Mouse (Mus musculus): ENCODE measurements around the gene P4ha2. TPM values are rescaled to one million over a fixed set of nuclear protein-coding genes. Genes with fewer than 3 reads are reported as not detected.
"Not testable (repeated sequence)": the region's sequence is repeated elsewhere in the genome, so short reads cannot be mapped to it uniquely, and the experiment has no call there.

The P4ha2 gene
- polyA plus RNA-seq, 1 experiment from 2014 or later = 9.7 TPM

DNA sequence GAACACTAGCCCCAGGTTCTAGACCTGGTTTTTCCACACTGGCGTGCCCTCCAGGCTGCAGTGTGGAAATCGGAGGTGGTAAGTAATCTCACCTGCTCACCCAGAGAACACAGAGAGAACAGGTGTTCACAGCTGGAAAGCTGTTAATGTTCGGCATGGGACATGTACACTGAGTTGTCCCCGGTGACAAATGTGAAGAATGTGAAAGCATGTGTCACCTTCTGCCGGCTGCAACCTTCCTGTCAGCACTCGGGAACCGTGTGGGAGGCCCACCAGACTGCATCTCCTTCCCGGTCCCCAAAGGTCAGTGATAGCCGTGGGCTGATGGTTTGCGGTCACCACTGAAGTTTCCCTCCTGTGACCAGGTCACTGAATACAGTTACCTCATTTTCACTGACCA, 32.4 kb downstream of the P4ha2 start:
- WGBS = 83% methylated on average over 10 of the region's 10 CpGs
- Histone ChIP-seq H3K4me1 (ENCODE audit: control insufficient read depth, insufficient read depth, low read length) (no peaks in the 10 kb centered on the region; the same call in 1 of the 2 replicates), H3K4me2 (ENCODE audit: low read length) (no peak overlapping the region), H3K27ac (ENCODE audit: low read length) (no peak overlapping the region), H3K4me3 (ENCODE audit: low read depth, low read length) (no peak overlapping the region), H3K36me3 (ENCODE audit: control insufficient read depth, insufficient read depth, low read length) (no peaks in the 10 kb centered on the region), H3K27me3 (ENCODE audit: control insufficient read depth, insufficient read depth, low read depth, low read length) (no peaks in the 10 kb centered on the region), H3K9ac (ENCODE audit: low read depth, low read length) (no peak overlapping the region), H3K9me3 (replicated peaks; ENCODE audit: control insufficient read depth, low read length, poor library complexity, severe bottlenecking) (no peaks in the 10 kb centered on the region)
- ATAC-seq = no peak

DNA sequence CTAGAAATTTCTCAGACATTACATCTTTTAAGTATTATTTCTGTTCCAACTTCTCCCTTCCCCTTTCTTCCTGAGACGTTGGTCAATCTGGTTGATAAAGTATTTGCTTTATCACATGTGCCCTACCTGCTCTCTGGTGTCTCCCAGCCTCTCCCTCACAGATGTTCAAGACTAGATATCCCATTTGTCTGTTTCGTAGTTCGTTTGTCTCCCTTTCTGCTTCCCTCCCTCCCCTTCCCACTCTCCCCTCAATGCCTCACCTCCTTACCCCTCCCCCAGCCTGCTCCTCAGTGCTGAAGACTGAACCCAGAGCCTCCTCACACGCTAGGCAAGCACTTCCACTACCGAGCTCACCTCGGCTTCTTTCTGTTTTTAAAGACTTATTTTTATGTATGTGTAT, 35.0 kb downstream of the P4ha2 start:
- H3K36me3 ChIP-seq (ENCODE audit: control insufficient read depth, insufficient read depth, low read length) = no peaks in the 10 kb centered on the region
- H3K9ac ChIP-seq (ENCODE audit: low read depth, low read length) = no peak overlapping the region
- no peaks in the 10 kb centered on the region for H3K4me1 ChIP-seq (ENCODE audit: control insufficient read depth, insufficient read depth, low read length)
- WGBS = 80% methylated on average over 6 of the region's 6 CpGs
- no peak overlapping the region for H3K4me3 ChIP-seq (ENCODE audit: low read depth, low read length)
- no peak overlapping the region for H3K27ac ChIP-seq (ENCODE audit: low read length)
- no peaks in the 10 kb centered on the region for H3K9me3 ChIP-seq (replicated peaks; ENCODE audit: control insufficient read depth, low read length, poor library complexity, severe bottlenecking)
- ATAC-seq = no peak
- no peak overlapping the region for H3K4me2 ChIP-seq (ENCODE audit: low read length)
- H3K27me3 ChIP-seq (ENCODE audit: control insufficient read depth, insufficient read depth, low read depth, low read length) = no peaks in the 10 kb centered on the region

DNA sequence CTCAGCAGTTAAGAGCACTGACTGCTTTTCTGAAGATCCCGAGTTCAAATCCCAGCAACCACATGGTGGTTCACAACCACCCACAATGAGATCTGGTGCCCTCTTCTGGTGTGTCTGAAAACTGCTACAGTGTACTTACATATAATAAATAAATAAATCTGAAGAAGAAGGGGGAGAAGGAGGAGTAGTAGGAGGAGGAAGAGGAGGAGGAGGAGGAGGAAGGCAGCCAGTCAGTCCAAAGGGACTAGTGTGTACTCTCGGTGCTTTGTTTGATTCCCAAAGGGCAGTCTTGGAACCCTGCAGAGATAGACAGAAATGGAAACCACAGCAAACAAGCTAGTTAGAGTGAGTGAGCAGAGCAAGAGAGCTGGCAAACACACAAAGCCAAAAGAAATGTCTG, 40.3 kb downstream of the P4ha2 start:
- not testable (repeated sequence) for ATAC-seq; H3K9ac ChIP-seq (ENCODE audit: low read depth, low read length); H3K27ac ChIP-seq (ENCODE audit: low read length); H3K27me3 ChIP-seq (ENCODE audit: control insufficient read depth, insufficient read depth, low read depth, low read length); H3K4me2 ChIP-seq (ENCODE audit: low read length); H3K9me3 ChIP-seq (replicated peaks; ENCODE audit: control insufficient read depth, low read length, poor library complexity, severe bottlenecking); H3K36me3 ChIP-seq (ENCODE audit: control insufficient read depth, insufficient read depth, low read length); H3K4me3 ChIP-seq (ENCODE audit: low read depth, low read length); H3K4me1 ChIP-seq (ENCODE audit: control insufficient read depth, insufficient read depth, low read length)
- WGBS = 47% methylated on average over 2 of the region's 2 CpGs

DNA sequence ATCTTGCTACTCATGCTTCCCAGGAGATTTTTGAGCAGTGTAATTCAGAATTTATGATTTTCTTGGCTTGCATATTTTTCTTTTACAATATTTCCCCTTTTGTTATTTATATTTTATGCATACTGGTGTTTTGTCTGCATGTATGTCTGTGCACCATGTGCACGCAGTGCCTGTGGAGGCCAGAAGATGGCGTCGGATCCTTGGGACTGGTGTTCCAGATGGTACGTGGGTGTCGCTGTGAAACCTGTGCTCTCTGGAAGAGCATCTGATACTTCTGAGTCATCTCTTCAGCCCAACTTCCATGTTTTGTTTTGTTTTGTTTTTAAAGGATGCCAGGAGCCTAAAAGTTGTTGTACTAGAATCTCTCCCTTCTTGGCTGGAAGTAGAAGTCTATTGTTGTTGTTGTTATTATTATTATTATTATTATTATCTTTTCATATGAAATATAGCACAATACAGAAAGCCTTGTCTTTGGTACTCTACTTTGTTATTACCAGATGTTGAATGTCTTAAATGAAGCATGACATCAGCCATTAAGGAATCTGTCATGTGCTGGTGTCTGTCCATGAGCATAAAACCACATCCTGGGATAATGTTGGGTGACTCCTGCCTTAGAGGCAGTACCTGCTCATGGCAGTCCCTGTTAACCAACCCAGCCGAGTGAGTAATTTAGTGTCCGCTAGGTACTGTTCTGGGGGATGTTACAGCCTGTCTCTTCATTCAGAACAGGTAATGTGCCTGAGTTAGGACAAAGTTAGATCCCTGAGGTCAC, 41.5 kb downstream of the P4ha2 start:
- H3K36me3 ChIP-seq (ENCODE audit: control insufficient read depth, insufficient read depth, low read length) = no peaks in the 10 kb centered on the region
- no peak for ATAC-seq
- H3K27me3 ChIP-seq (ENCODE audit: control insufficient read depth, insufficient read depth, low read depth, low read length) = no peaks in the 10 kb centered on the region
- H3K4me2 ChIP-seq (ENCODE audit: low read length) = no peak overlapping the region
- H3K9me3 ChIP-seq (replicated peaks; ENCODE audit: control insufficient read depth, low read length, poor library complexity, severe bottlenecking) = no peaks in the 10 kb centered on the region
- H3K4me1 ChIP-seq (ENCODE audit: control insufficient read depth, insufficient read depth, low read length) = no peaks in the 10 kb centered on the region
- H3K27ac ChIP-seq (ENCODE audit: low read length) = no peak overlapping the region
- no peak overlapping the region for H3K4me3 ChIP-seq (ENCODE audit: low read depth, low read length)
- 87% methylated on average over 7 of the region's 7 CpGs for WGBS
- H3K9ac ChIP-seq (ENCODE audit: low read depth, low read length) = no peak overlapping the region

DNA sequence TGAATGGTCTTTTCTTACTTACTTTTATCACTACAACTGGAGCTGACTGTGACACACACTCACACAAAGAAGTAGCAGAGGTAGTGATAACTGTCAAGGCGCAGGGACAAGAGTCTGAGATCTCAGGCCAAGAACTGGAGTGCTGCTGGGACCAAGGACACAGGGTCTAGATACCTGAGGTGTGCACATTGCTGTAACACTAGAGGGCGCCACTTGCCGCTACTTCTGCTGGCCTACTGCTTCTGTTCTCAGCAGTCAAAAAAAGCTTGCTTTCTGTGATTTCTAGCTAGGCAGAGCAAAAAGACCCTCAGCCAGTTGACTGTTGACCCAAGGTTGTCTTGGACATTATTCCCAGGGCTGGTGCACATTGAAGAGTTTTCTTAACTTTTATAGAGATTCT, 45.0 kb downstream of the P4ha2 start:
- H3K4me1 ChIP-seq (ENCODE audit: control insufficient read depth, insufficient read depth, low read length) = no peaks in the 10 kb centered on the region
- H3K27me3 ChIP-seq (ENCODE audit: control insufficient read depth, insufficient read depth, low read depth, low read length) = no peaks in the 10 kb centered on the region
- H3K4me2 ChIP-seq (ENCODE audit: low read length) = no peak overlapping the region
- H3K4me3 ChIP-seq (ENCODE audit: low read depth, low read length) = no peak overlapping the region
- H3K36me3 ChIP-seq (ENCODE audit: control insufficient read depth, insufficient read depth, low read length) = no peaks in the 10 kb centered on the region
- ATAC-seq = no peak
- 29% methylated on average over 3 of the region's 3 CpGs for WGBS
- no peak overlapping the region for H3K27ac ChIP-seq (ENCODE audit: low read length)
- H3K9me3 ChIP-seq (replicated peaks; ENCODE audit: control insufficient read depth, low read length, poor library complexity, severe bottlenecking) = no peaks in the 10 kb centered on the region
- H3K9ac ChIP-seq (ENCODE audit: low read depth, low read length) = no peak overlapping the region

DNA sequence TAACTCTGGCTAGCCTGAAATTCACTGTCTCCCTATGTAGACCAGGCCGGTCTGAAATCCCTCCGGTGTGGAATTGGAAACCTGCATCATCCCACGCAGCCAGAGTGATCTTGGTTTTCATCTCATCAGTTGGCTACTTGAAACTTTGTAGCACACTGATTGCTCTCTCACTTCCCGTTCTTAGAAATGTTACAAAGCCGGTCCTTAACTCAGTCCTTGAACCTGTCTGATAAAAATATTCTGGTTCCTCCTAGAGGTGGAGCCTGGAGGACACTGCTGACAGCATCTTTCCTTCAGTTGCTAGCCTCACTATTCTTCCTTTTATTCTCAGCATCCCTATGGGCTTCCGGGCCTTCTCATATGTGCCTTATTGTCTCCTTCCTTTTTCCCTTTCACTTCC, 46.1 kb downstream of the P4ha2 start:
- no peaks in the 10 kb centered on the region for H3K9me3 ChIP-seq (replicated peaks; ENCODE audit: control insufficient read depth, low read length, poor library complexity, severe bottlenecking)
- no peak overlapping the region for H3K9ac ChIP-seq (ENCODE audit: low read depth, low read length)
- WGBS = 74% methylated on average over 6 of the region's 6 CpGs
- H3K4me3 ChIP-seq (ENCODE audit: low read depth, low read length) = no peak overlapping the region
- no peak overlapping the region for H3K4me2 ChIP-seq (ENCODE audit: low read length)
- H3K27me3 ChIP-seq (ENCODE audit: control insufficient read depth, insufficient read depth, low read depth, low read length) = no peaks in the 10 kb centered on the region
- no peaks in the 10 kb centered on the region for H3K36me3 ChIP-seq (ENCODE audit: control insufficient read depth, insufficient read depth, low read length)
- no peak for ATAC-seq
- H3K27ac ChIP-seq (ENCODE audit: low read length) = no peak overlapping the region
- no peaks in the 10 kb centered on the region for H3K4me1 ChIP-seq (ENCODE audit: control insufficient read depth, insufficient read depth, low read length)

DNA sequence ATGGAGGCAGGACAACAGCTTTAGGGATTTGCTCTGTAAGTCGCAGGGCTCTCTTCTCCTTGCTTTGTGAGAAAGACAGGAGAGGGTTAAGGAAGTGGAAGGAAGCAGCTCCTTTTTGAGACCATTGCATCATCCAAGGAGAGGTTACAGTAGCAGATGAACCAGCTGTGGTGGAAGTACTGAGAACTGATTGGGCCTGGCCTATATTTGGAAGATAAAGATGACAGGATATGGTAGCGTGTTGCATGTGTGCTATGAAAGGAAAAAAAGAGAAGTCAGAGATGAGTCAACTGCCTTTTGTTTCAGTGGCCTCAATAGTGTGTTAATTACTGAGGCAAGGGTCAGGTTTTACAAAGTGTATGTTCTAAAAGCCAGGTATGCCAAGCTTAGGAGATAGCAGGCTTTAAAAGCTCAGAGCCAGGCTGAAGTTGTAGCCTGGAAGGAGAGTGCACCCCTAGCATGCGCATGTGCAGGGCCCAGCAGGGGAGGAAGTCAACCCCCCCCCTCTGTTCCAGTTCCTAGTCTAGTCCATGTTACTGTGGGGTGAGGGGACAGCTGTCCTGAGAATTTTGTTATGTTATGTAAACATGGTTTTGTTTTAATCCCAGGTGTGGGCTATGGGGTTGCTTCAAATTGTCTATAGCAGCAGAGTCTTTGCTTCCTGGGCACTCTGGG, 50.0 kb downstream of the P4ha2 start:
- Histone ChIP-seq H3K27ac (ENCODE audit: low read length) (no peak overlapping the region), H3K36me3 (ENCODE audit: control insufficient read depth, insufficient read depth, low read length) (no peaks in the 10 kb centered on the region), H3K9me3 (replicated peaks; ENCODE audit: control insufficient read depth, low read length, poor library complexity, severe bottlenecking) (no peaks in the 10 kb centered on the region), H3K4me2 (ENCODE audit: low read length) (no peak overlapping the region), H3K9ac (ENCODE audit: low read depth, low read length) (no peak overlapping the region), H3K4me3 (ENCODE audit: low read depth, low read length) (no peak overlapping the region), H3K4me1 (ENCODE audit: control insufficient read depth, insufficient read depth, low read length) (no peaks in the 10 kb centered on the region), H3K27me3 (ENCODE audit: control insufficient read depth, insufficient read depth, low read depth, low read length) (no peaks in the 10 kb centered on the region)
- 89% methylated on average over 3 of the region's 3 CpGs for WGBS
- no peak for ATAC-seq

DNA sequence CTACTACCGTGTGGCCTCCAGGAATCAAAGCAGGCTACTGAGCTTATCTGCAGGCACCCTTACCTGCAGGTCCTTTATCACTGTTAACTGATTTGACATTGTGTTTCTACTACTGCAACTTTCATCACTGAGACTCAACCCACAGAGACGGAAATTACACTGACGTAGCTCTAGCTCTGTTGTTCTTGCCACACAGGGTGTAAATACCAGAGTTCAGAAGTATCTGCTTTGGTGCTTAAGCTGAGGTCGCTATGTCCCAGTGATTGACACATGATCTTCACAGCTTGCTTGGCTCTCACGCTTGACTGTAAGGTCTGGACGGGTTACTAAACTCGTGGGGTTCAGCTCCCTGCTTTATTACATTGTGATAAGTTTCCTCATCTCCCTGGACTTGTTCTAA, 51.2 kb downstream of the P4ha2 start:
- WGBS = 70% methylated on average over 7 of the region's 7 CpGs
- no peak for ATAC-seq
- H3K27me3 ChIP-seq (ENCODE audit: control insufficient read depth, insufficient read depth, low read depth, low read length) = no peaks in the 10 kb centered on the region
- H3K36me3 ChIP-seq (ENCODE audit: control insufficient read depth, insufficient read depth, low read length) = no peaks in the 10 kb centered on the region
- H3K4me2 ChIP-seq (ENCODE audit: low read length) = no peak overlapping the region
- H3K27ac ChIP-seq (ENCODE audit: low read length) = no peak overlapping the region
- H3K4me1 ChIP-seq (ENCODE audit: control insufficient read depth, insufficient read depth, low read length) = no peaks in the 10 kb centered on the region
- no peak overlapping the region for H3K9ac ChIP-seq (ENCODE audit: low read depth, low read length)
- H3K4me3 ChIP-seq (ENCODE audit: low read depth, low read length) = no peak overlapping the region
- H3K9me3 ChIP-seq (replicated peaks; ENCODE audit: control insufficient read depth, low read length, poor library complexity, severe bottlenecking) = no peaks in the 10 kb centered on the region

DNA sequence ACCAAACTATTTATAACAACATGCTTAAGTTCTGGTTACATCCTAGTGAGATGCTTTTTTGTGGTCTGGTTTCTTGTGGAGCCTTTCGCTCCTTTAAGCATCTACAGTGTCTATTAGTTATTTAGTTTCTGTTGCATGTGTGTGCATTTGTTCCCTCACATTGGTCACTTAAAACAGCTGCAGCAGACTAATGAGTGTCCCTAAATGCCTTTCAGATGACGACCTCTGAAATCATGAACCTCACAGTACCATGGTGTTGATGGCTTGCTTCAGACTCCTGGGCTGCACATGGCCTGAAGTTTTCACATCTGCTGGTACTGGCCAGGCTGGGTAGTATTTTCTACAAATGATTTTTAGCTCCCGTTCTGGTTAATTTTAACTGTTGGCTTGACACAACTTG, 53.1 kb downstream of the P4ha2 start:
- Histone ChIP-seq H3K27ac (ENCODE audit: low read length) (no peak overlapping the region), H3K36me3 (ENCODE audit: control insufficient read depth, insufficient read depth, low read length) (no peaks in the 10 kb centered on the region), H3K4me3 (ENCODE audit: low read depth, low read length) (no peak overlapping the region), H3K9ac (ENCODE audit: low read depth, low read length) (no peak overlapping the region), H3K4me2 (ENCODE audit: low read length) (no peak overlapping the region), H3K4me1 (ENCODE audit: control insufficient read depth, insufficient read depth, low read length) (no peaks in the 10 kb centered on the region), H3K9me3 (replicated peaks; ENCODE audit: control insufficient read depth, low read length, poor library complexity, severe bottlenecking) (no peaks in the 10 kb centered on the region), H3K27me3 (ENCODE audit: control insufficient read depth, insufficient read depth, low read depth, low read length) (no peaks in the 10 kb centered on the region)
- no peak for ATAC-seq
- WGBS = 87% methylated on average over 3 of the region's 3 CpGs

Measured in midbrain, embryonic 16.5 days (tissue).